Mouse (Mus musculus): ENCODE data around the gene Prtg. TPM values are rescaled to one million over a fixed set of nuclear protein-coding genes. Genes with fewer than 3 reads are reported as not detected.

The Prtg gene
- total and polyA plus RNA-seq, 3 experiments: not detected

DNA sequence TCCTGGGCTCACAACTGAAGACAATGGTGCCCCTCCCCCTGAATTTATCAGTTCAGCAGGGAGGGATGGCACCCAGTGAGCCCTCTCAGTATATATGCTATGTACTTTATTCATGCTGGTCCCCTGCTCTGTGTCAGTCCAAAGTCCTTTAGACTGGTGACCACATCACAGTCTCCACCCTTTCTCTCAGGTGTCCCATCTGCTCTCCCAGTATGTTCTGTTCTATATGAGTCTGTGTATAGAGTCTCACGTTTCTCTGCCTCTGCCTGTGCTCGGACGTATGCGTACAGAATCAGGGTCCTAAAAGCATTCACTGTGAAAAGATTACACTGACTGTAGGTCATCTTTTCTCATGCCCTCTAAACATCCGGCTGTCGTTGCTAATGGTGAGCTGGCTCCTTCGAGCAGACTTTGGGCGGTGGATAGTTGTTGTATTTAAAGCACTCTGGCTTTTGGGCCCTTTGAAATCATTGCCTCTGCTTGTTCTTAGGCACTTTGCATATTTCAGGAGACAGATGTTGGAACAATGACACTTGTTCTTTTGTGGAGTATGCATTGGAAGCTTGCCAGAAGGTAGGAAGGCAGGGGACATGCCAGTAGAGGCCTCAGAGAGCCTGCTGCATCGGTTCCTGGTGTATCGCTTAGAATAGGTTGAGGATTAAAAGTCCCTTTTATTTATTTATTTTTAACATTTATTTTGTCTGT lies 27.5 kb downstream of the Prtg start:
- Histone ChIP-seq H3K4me3 (replicated peaks in 1 of 3; ENCODE audit: low read depth in 2 of 3, low read length in 2 of 3, poor library complexity in 1 of 3) (no peak overlapping the region), H3K27me3 (replicated peaks) (no peaks in the 10 kb centered on the region), H3K4me1 (ENCODE audit: control insufficient read depth in 1 of 2, insufficient read depth in 2 of 2) (peaks cover 3 to 8% of the 10 kb centered on the region in 2 experiments; a peak in 3 of 4 replicates), H3K79me2 (replicated peaks; ENCODE audit: control insufficient read depth, extremely low read depth, insufficient read depth, poor library complexity, severe bottlenecking) (no peaks in the 10 kb centered on the region), H3K9ac (ENCODE audit: insufficient read depth, low read depth) (no peak overlapping the region), H3K27ac (ENCODE audit: insufficient read depth, low read depth) (no peak overlapping the region), H3K9me3 (replicated peaks; ENCODE audit: low read length) (no peaks in the 10 kb centered on the region), H3K4me2 (ENCODE audit: insufficient read depth, low read depth, poor library complexity, severe bottlenecking) (no peak overlapping the region), H3K36me3 (replicated peaks in 1 of 2; ENCODE audit: control insufficient read depth in 1 of 2, insufficient read depth in 1 of 2, low read length in 1 of 2) (no peaks in the 10 kb centered on the region)
- DNase-seq (ENCODE audit: extremely low read depth): no peak
- TF ChIP-seq HCFC1 (IDR thresholded peaks at IDR 0.05; ENCODE audit: low read depth, low read length) (no peak), EP300 (IDR thresholded peaks at IDR 0.05; ENCODE audit: low read length) (no peak), UBTF (IDR thresholded peaks at IDR 0.05; ENCODE audit: low read depth, low read length) (no peak), MYC (IDR thresholded peaks at IDR 0.05; ENCODE audit: low read depth, low read length) (no peak), JUND (conservative IDR thresholded peaks at IDR 0.05; ENCODE audit: low read depth, low read length) (no peak), TCF12 (IDR thresholded peaks at IDR 0.05; ENCODE audit: low read depth, low read length) (no peak), GABPA (IDR thresholded peaks at IDR 0.05; ENCODE audit: insufficient replicate concordance, low read depth, low read length) (no peak), E2F4 (IDR thresholded peaks at IDR 0.05; ENCODE audit: insufficient replicate concordance, low read depth, low read length) (no peak), USF1 (IDR thresholded peaks at IDR 0.05; ENCODE audit: low read depth, low read length) (no peak), MXI1 (IDR thresholded peaks at IDR 0.05; ENCODE audit: low read depth, low read length) (no peak), BHLHE40 (IDR thresholded peaks at IDR 0.05; ENCODE audit: low read depth, low read length) (no peak), USF2 (conservative IDR thresholded peaks at IDR 0.05; ENCODE audit: low read depth, low read length) (no peak), MAFK (IDR thresholded peaks at IDR 0.05; ENCODE audit: insufficient replicate concordance, low read length) (no peak), NELFE (IDR thresholded peaks at IDR 0.05; ENCODE audit: low read depth, low read length) (no peak)
- in situ Hi-C loops (cut with MboI; ENCODE audit: low pct_ligation_motif_present, low pct_unique_long_range_greater_than_20kb, low sequenced_read_pairs) (no loop called here), dilution Hi-C loops (cut with MboI; ENCODE audit: extremely low pct_ligation_motif_present, extremely low pct_unique_long_range_greater_than_20kb, low sequenced_read_pairs) (no loop called here)

DNA sequence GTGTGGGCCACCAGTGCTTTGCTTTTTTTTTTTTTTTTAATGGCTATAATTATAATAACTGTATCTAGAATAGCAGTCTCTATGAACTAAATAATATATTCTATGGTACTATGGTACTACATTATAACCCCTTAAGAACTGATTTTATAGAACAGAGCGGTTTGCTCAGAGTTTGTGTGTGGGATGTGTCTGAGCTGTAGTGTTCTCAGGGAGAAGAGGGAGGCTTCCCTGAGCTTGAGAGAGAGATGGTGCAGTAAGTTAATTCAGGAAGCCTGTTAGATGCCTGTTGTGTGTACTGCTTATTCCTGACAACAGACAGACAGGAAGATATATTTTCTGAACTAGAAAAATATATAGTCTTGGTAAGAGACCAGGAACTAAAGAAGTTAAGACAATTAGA lies 28.3 kb downstream of the Prtg start:
- no peak for DNase-seq (ENCODE audit: extremely low read depth)
- in situ Hi-C loops (cut with MboI; ENCODE audit: low pct_ligation_motif_present, low pct_unique_long_range_greater_than_20kb, low sequenced_read_pairs): no loop called here
- Histone ChIP-seq H3K36me3 (replicated peaks in 1 of 2; ENCODE audit: control insufficient read depth in 1 of 2, insufficient read depth in 1 of 2, low read length in 1 of 2) (no peaks in the 10 kb centered on the region), H3K4me2 (ENCODE audit: insufficient read depth, low read depth, poor library complexity, severe bottlenecking) (no peak overlapping the region), H3K27me3 (replicated peaks) (no peaks in the 10 kb centered on the region), H3K4me3 (replicated peaks in 1 of 3; ENCODE audit: low read depth in 2 of 3, low read length in 2 of 3, poor library complexity in 1 of 3) (no peak overlapping the region), H3K9ac (ENCODE audit: insufficient read depth, low read depth) (no peak overlapping the region), H3K79me2 (replicated peaks; ENCODE audit: control insufficient read depth, extremely low read depth, insufficient read depth, poor library complexity, severe bottlenecking) (no peaks in the 10 kb centered on the region), H3K4me1 (ENCODE audit: control insufficient read depth in 1 of 2, insufficient read depth in 2 of 2) (peaks cover 0 to 2% of the 10 kb centered on the region in 2 experiments; a peak in 2 of 4 replicates), H3K9me3 (replicated peaks; ENCODE audit: low read length) (no peaks in the 10 kb centered on the region), H3K27ac (ENCODE audit: insufficient read depth, low read depth) (no peak overlapping the region)
- TF ChIP-seq BHLHE40 (IDR thresholded peaks at IDR 0.05; ENCODE audit: low read depth, low read length) (no peak), KAT2A (IDR thresholded peaks at IDR 0.05; ENCODE audit: insufficient replicate concordance, low read length) (no peak), POLR2AphosphoS2 (IDR thresholded peaks at IDR 0.05; ENCODE audit: low read depth, low read length) (no peak), E2F4 (IDR thresholded peaks at IDR 0.05; ENCODE audit: insufficient replicate concordance, low read depth, low read length) (no peak), ETS1 (conservative IDR thresholded peaks at IDR 0.05; ENCODE audit: low read depth, low read length) (no peak), POLR2A (IDR thresholded peaks at IDR 0.05; ENCODE audit: low read depth, low read length) (no peak)
- dilution Hi-C loops (cut with MboI; ENCODE audit: extremely low pct_ligation_motif_present, extremely low pct_unique_long_range_greater_than_20kb, low sequenced_read_pairs): no loop called here

Data from CH12.LX (cell line).